Mouse (Mus musculus): Measurements from ENCODE around the gene Ipp. TPM values are rescaled to one million over a fixed set of nuclear protein-coding genes. Genes with fewer than 3 reads are reported as not detected.

The Ipp gene
- 14.1 and 16.0 TPM in 2 replicates for polyA plus RNA-seq (2015; fragmentation: Nextera tagmentation; extraction: Ambion mirVana)

DNA sequence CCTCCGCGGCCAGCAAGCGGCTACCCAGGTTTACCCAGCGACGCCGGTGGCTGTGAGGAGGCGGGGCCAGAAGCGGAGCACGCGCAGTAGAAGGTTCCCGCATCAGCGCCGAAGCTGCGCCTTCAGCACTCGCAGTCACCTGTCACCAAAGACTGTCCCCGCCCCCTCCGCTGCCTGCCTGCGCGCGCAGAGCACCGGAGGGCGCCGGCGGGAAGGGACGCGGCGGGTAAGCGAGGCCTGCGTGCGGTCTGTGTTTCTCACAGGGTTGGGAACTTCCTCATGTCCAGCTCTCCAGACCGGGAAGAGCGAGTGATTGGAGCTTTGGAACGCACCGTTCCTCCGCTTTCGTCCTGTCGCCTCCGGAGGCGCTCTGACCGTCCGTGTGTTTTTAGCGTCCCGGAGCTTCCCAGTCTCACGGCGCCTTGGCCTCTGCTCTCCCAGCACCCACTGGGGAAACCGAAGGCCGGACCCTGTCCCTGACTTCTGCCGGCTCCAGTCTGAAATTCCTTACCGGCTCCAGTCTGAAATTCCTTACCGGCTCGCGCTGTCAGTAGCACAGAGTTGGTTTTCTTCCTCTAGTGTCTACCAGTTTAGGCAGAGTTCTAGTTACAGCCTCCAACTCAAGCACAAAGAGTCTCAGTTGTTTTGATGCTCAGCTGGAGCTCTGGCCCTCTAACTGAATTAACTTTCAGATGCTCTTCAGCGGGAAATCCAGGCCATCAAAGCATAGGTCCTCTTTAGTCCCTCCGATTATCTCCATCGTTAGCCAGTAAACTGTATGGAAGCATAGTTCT is at the start of gene Ipp:
TSS of gene Ipp (plus strand) at position 125 of the 794 bp plus-strand sequence.

DNA sequence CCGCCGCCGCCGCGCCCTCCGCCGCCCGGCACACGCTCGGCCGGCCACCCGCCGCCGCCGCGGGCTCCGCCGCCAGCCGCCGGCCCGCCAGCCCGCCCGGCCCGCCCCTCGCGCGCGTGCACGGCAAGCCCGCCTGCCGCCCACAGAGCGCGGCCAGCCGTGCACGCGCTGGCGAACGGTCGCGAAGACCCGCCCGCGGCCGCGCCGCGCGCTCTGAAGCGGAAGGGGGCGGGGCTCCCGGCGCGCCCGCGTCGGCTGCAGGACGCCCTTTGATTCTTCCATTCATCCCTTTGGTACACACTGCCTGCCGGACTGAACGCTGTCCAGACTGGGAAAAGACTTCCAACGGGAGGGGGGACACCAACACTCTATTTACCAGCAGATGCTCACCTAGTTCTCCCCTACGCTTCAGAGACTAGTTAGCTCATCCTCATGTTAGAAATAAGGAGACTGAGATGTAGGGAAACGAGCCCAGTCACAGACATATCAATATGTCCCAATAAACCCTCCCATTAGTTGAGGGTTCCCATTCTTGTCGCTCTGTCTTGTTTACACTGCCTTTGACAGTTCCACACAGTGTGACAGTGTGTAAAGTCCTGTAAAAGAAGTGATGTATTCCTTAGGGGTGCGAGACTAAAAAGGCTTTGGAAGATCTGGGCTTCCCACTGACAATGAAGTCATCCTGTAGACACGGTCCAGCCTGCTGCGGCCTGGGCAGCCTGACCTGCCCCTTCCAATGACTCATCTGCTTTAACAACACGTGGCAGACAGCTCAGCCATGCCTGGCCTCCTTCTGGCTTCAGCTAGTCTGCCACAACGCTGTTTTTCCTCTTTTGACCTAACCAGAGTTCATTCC is 43.0 kb upstream of the Ipp start, which contains the start of gene Mast2:
TSS of gene Mast2 (minus strand) at position 58 of the 856 bp plus-strand sequence.

DNA sequence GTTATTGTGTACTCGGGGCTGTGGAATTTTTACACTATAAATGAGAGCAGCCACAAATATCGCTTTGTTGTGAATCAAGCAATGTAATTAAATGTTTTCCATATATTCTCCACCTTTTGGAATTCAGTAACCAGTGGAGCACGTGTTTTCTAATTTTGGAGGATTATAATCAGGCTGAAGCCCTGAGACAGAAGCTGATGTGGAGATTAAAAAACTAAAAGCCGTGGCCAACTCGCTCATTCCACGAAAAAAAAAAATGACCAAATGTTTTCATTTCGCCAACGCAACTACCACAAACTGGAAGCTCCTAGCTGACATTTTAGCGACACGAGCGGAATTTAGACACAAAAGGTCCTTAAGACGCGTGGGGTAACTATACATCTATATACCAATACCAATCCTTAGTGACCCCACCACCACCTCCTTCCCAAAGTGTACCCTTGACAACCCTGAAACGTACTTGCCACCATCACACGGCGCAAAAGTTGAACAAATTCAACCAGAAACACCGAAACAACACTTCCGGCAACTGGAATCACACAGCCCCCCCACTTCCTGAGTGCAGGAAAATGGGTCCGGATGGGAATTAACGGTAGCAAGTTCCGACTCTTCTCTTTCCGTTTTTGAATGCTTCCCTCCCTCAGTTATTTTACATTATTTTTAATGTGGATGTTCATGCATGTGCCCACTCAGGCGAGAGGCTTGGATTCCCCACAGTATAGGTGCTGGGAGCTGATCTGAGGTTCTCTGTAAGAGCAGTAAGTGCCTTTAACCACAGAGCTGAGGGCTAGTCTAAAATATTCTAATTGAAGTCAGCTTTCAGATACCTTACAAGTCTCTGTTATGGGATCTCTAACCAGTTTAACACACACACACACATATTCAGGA is 48.3 kb downstream of the Ipp start, which contains the start of gene Tmem69:
TSS of gene Tmem69 (minus strand) at position 524 of the 888 bp plus-strand sequence.

GRCm38 (mm10) chr4:116557306-116558121 is 50.2 kb downstream of the Ipp start, which contains the start of gene Gpbp1l1:
Gpbp1l1 (plus strand) TSS chr4:116557658.

Other genes with a start within 250 kb of the Ipp start
- gene Mast2, start 43.4 kb upstream of the Ipp start, polyA plus RNA-seq (2015; fragmentation: Nextera tagmentation; extraction: Ambion mirVana), result 5.7 and 6.3 TPM in 2 replicates
- 21.3 and 22.1 TPM in 2 replicates for gene Tmem69, start 48.4 kb downstream of the Ipp start, polyA plus RNA-seq (2015; fragmentation: Nextera tagmentation; extraction: Ambion mirVana)
- 24.4 and 26.3 TPM in 2 replicates for gene Gpbp1l1, start 50.1 kb downstream of the Ipp start, polyA plus RNA-seq (2015; fragmentation: Nextera tagmentation; extraction: Ambion mirVana)
- gene Ccdc17, start 89.1 kb downstream of the Ipp start, polyA plus RNA-seq (2015; fragmentation: Nextera tagmentation; extraction: Ambion mirVana), result 3.0 and 4.0 TPM in 2 replicates
- gene Nasp, start 120.4 kb downstream of the Ipp start, polyA plus RNA-seq (2015; fragmentation: Nextera tagmentation; extraction: Ambion mirVana), result 83.2 and 97.0 TPM in 2 replicates
- 323 and 372 TPM in 2 replicates for gene Akr1a1, start 144.1 kb downstream of the Ipp start, polyA plus RNA-seq (2015; fragmentation: Nextera tagmentation; extraction: Ambion mirVana)
- gene Prdx1, start 178.0 kb downstream of the Ipp start, polyA plus RNA-seq (2015; fragmentation: Nextera tagmentation; extraction: Ambion mirVana), result 588 and 627 TPM in 2 replicates
- gene Mmachc, start 200.9 kb downstream of the Ipp start, polyA plus RNA-seq (2015; fragmentation: Nextera tagmentation; extraction: Ambion mirVana), result 9.2 and 10.0 TPM in 2 replicates
- gene Ccdc163, start 201.0 kb downstream of the Ipp start, polyA plus RNA-seq (2015; fragmentation: Nextera tagmentation; extraction: Ambion mirVana), result 12.8 and 14.7 TPM in 2 replicates
- gene Tesk2, start 213.4 kb downstream of the Ipp start, polyA plus RNA-seq (2015; fragmentation: Nextera tagmentation; extraction: Ambion mirVana), result 2.9 and 4.4 TPM in 2 replicates